Mouse (Mus musculus) cerebellum, adult 2 months (tissue): ENCODE data around the gene Il1r2.

Experiments
- CTCF ChIP-seq: fragments of 200-500 bp; IDR thresholded peaks from 2 replicates; pipeline ENCODE4 v1.5.1; 2011; ENCODE audit warnings: low read depth, mild to moderate bottlenecking, control low read depth, low read length, moderate library complexity, borderline replicate concordance; ENCODE audit not compliant: insufficient read depth
- POLR2A ChIP-seq: fragments of 200-500 bp; IDR thresholded peaks from 2 replicates; pipeline ENCODE4 v1.6.1; 2011; ENCODE audit warnings: low read length, control low read depth, borderline replicate concordance; ENCODE audit not compliant: insufficient read depth

- no peak for TF ChIP-seq POLR2A
- no peak for TF ChIP-seq CTCF
Measured at GRCm38 (mm10) chr1:40030976-40031356, 42.9 kb upstream of the Il1r2 start.
